Mouse (Mus musculus) 3134 (cell line): Measurements from ENCODE around the gene Pip5kl1.

ENCODE experiments used
- DNase-seq: peaks from one replicate; pipeline ENCODE4 v3.0.0-alpha.2; 2011; ENCODE audit warnings: low spot score; ENCODE audit not compliant: insufficient read length; ENCODE audit errors: extremely low read depth

Gene Pip5kl1

DNA sequence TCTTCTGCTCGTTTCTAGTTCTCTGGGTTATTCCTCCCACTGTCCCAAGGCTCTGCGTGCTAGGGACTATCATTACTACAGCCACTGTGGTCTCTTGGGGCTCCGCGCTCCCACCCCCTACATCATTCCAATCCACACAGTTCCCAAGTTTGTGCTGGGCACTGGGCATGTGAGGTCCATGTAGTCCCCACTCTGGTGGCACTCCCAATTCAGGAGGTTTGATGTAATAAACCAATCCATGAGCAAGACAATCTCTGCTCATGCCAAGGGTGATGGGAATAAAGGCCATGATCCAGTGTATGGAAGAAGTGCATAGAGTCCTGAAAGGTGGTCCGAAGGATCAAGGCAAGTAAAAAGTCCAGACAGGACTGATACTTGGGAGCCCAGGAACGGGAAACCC lies at the start of gene Pip5kl1:
Gene Pip5kl1, plus strand, starts transcription at position 301 of the 400 bp plus-strand sequence.
- no peak for DNase-seq

GRCm38 (mm10) chr2:32525816-32526215 lies 48.8 kb upstream of the Pip5kl1 start:
- DNase-seq, result no peak

DNA sequence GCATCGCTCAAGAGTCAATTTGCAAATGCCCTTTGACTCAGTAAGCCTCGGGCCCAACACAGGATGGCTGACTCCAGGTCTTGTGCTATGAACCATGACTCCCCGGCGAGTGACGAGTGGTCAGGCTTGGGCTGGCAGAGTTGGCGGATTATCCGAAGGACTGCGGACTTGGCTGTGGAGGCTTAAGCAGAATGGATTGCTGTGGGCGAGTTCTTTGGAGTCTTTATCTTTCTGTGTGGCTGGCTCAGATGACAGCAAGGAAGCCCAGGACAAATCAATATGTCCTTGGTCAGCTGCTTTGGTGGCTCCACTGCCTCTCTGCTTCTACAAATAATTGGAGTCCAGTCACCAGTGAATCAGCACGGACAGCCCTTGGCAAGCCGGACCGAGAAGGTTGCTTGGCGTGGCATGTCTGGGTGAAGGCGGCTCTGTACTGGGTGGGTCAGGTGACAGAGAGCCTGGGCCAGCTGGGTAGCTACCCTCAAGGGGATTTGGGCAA lies 47.1 kb upstream of the Pip5kl1 start:
- peak; percentile 69 for DNase-seq

GRCm38 (mm10) chr2:32528326-32528725 lies 46.3 kb upstream of the Pip5kl1 start:
- DNase-seq, result no peak

DNA sequence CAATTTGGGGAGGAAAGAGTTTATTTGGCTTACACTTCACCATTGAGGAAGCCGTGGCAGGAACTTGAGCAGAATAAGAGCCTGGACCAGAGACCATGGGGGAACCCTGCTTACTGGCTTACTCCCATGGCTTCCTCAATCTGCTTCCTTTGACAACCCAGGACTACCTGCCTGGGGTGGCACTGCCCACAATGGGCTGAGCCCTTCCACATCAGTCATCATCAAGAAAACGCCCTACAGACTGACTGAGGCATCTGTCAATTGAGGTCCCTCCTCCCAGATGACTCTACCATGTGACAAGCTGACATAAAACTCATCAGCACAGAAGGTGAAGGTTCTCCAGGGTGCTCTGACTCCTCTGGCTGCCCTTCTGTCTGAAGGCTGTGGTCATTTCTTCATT lies 44.1 kb upstream of the Pip5kl1 start:
- DNase-seq, result no peak

DNA sequence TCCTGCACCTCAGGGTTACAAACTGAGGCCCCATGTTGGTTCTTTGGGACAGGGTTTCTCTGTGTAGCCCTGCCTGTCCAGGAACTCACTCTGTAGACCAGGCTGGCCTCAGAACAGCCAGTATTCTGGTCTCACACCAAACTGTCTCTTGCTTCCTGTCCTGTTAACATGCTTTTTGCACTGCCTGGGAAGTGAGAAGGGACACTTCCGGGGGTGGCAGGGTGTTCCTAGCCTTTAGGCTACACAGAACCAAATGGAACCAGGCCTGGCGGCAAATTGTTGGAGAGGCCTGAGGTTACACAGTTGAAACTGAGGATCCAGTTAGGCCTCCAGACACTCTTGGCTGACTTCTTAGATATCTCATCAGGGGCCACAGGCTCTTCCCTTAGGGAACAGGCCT lies 41.4 kb upstream of the Pip5kl1 start:
- no peak for DNase-seq

GRCm38 (mm10) chr2:32534061-32534732 lies 40.4 kb upstream of the Pip5kl1 start:
- peak; percentile 41 for DNase-seq

GRCm38 (mm10) chr2:32534733-32535471 lies 39.7 kb upstream of the Pip5kl1 start, which contains the start of gene Fam102a:
Fam102a (plus strand) TSS chr2:32535332.
- DNase-seq, result peak; percentile 94

- no peak for DNase-seq
These were observed 39.1 kb upstream of the Pip5kl1 start for GRCm38 (mm10) chr2:32535501-32535991.

DNA sequence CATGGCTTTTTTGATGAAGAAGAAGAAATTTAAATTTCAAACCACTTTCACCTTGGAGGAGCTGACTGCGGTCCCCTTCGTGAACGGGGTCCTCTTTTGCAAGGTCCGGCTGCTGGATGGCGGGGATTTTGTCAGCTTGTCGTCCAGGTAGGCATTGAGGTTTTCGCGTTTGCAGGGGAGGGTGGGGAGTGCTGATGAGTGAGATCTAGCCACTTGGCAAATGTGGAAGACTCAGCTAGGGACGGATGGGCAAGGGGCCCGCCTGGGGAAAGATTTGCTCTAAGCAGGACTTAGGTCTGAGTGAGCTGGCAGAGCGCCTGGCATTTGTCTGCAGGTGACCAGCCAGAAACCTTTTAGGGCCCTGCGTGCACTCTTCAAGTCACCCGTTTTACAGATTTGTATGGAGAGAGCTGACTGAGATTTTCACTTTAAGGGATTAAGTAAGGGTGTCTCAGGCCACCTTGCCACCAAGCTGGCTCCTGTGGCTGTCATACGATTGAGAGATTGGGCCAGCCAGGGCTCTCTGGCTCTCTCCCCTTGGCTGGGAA lies 38.4 kb upstream of the Pip5kl1 start:
- peak; percentile 59 for DNase-seq

GRCm38 (mm10) chr2:32536634-32537359 lies 37.8 kb upstream of the Pip5kl1 start:
- DNase-seq, result peak; percentile 35

DNA sequence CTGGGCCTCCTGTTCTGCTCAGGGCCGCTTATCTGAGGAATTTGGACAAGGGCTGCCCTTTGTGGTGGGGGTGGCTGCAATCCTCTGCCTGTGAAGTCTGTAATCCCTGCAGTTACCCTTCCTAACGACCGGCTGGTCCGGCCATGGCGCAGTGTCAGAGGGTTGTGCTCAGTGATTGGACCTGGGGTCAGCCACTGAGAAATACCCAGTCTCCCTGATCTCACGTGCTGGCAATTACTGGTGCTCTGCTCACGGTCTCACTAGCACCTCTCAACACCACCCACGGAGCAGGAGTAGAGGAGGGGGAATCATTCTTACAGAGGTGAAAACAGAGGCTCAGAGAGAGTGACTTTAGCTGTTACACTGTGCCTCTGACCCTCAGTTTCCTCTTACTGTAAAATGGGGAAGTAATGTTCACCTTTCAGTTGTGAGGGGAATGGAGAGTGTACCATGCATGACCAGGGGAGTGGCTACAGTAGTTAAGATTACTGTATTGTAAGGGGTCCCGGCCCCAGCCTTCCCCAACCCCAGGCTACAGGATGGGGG lies 37.2 kb upstream of the Pip5kl1 start:
- peak; percentile 29 for DNase-seq

DNA sequence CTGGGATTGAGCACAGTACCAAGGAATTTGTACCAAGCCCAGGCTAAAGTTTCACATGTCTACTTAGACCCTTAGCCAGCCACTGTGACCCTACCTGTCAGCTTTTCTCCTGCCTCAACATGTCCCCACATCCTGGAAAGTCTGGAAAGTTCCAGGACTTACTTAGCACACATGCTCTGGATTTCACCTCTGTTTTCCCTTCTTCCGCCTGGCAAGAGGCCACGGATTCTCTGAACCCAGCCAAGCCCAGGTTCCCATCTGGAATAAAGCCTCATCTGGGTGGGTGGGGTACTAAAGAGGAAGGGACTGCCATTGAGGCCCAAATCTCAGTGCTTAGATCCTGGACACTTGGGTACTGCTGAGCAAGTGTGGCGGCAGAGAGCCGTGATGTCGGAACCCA lies 36.7 kb upstream of the Pip5kl1 start:
- no peak for DNase-seq

GRCm38 (mm10) chr2:32538461-32538860 lies 36.1 kb upstream of the Pip5kl1 start:
- no peak for DNase-seq

- no peak for DNase-seq
These were observed 35.1 kb upstream of the Pip5kl1 start for GRCm38 (mm10) chr2:32539452-32539981.

- DNase-seq, result no peak
These were observed 33.2 kb upstream of the Pip5kl1 start for GRCm38 (mm10) chr2:32541333-32541908.

DNA sequence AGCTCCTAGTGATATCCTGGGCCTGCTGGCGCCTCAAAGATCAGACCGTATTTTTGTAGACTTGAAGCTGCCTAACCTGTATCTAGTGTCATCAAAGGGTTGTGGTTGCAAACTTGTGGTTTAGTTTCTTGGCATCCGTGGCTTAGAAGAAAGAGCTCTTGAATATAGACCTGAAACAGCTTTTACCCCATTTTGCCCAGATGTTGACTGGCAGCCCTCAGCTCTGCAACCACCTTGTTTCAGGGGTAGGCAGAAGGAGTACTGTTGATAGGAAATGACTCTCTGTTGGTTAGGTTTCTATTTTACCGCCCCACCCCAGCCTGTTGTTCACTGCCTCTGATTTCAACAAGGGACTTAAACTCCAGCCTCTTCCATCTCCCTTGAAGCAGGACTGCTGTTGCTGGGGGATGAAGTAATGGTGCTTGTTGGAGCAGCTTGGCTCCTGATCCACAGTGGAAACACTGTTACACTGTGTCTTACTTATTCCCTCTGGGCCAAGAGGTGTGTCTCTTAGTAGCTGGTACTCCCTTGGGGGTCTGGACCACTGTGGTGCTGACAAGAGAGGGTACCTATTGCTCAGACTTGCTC lies 32.5 kb upstream of the Pip5kl1 start:
- no peak for DNase-seq

GRCm38 (mm10) chr2:32543031-32543449 lies 31.6 kb upstream of the Pip5kl1 start:
- DNase-seq, result peak; percentile 30

DNA sequence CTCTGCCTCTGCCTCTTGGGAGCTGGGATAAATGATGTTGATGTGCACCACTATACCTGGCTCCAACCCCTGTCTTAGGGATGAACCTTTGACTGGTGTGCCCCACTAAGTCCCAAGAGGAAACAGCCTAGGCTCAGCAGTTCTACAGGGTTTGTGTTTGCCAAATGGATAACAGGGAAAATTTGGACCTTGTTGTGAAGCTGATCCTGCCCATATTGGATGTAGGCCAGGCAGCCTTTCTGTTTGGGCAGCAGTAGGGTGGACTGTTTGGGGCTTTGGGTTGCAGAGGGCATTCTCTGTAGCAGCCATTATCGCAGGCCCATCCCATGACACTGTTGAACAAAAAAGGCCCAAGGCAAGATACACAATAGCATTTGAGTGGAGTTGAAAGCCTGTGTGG lies 27.6 kb upstream of the Pip5kl1 start:
- DNase-seq, result no peak

DNA sequence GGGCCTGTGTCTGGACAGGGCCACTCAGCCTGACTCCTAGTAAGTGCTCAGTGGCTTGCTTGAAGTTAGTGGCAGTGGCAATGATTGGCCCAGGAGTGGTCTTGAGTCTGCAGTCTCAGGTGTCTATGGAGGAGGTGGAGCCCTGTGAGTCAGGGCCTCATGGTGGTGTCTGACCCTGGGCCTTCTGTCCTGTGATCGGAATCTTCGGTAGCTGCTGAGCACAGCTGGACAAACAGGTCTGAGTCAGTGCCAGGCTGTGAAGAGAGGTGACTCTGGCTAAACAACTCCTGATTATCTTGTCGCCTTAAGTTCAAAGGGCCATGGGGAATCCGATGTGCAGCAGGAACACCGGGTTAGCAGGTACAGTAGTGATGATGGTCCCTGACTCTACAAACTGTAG lies 27.2 kb upstream of the Pip5kl1 start:
- peak; percentile 30 for DNase-seq
